Mouse (Mus musculus): ENCODE results near the gene Kcnj12. TPM values are rescaled to one million over a fixed set of nuclear protein-coding genes. Genes with fewer than 3 reads are reported as not detected.

Gene Kcnj12
- polyA plus RNA-seq, 1 experiment = 5.7 TPM

DNA sequence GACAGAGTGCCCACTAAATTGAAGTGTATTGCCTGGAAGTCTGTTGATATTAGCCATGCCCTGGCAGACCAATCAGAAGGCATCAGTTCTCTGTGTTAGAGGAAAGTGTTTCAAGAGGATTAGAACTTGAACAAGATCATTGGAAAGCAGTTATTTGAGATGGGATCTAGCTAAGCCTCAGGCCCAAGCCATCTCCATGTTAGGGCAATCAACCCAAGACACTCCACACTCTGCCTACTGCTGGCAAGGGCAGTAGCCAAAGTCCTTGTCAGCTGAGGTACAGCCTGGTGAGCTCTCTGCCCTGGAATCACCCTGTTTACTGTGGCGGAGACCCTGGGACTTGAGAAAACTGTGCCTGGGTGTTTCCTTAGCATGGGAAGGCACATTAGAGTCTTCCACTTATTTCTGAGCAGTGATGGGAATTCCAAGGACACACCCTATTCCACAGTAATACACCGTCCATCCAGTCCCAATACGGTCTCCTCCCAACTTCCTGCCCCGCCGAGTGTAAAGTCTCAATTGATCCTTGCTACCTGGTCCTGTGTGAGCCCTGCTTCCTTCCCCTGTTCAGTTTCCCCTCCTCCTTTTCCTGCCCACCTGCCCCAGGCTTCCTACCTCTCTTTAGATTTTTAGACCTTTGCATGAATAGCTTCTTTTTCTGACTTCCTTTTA, 52.4 kb downstream of the Kcnj12 start:
- H3K4me1 ChIP-seq (ENCODE audit: control insufficient read depth, insufficient read depth, low read length) = no peaks in the 10 kb centered on the region
- TF ChIP-seq POLR2A (IDR thresholded peaks at IDR 0.05; ENCODE audit: low read depth, low read length) (no peak), CTCF (conservative IDR thresholded peaks at IDR 0.05; ENCODE audit: insufficient read depth, insufficient read length, low read depth, low read length) (no peak)
- WGBS = 74% methylated on average over 5 of the region's 5 CpGs
- no peak overlapping the region for H3K4me3 ChIP-seq (ENCODE audit: insufficient read depth, low read depth, low read length)
- no peak overlapping the region for H3K27ac ChIP-seq (ENCODE audit: insufficient read depth, low read depth, low read length)
- no peaks in the 10 kb centered on the region for H3K36me3 ChIP-seq (ENCODE audit: control insufficient read depth, insufficient read depth, low read length)
- no peaks in the 10 kb centered on the region for H3K27me3 ChIP-seq (replicated peaks; ENCODE audit: control insufficient read depth, insufficient read depth, low read length)
- no peak for DNase-seq

- Histone ChIP-seq H3K4me3 (ENCODE audit: insufficient read depth, low read depth, low read length) (no peak overlapping the region), H3K27ac (ENCODE audit: insufficient read depth, low read depth, low read length) (no peak overlapping the region), H3K36me3 (ENCODE audit: control insufficient read depth, insufficient read depth, low read length) (no peaks in the 10 kb centered on the region), H3K27me3 (replicated peaks; ENCODE audit: control insufficient read depth, insufficient read depth, low read length) (no peaks in the 10 kb centered on the region), H3K4me1 (ENCODE audit: control insufficient read depth, insufficient read depth, low read length) (no peaks in the 10 kb centered on the region)
- TF ChIP-seq CTCF (conservative IDR thresholded peaks at IDR 0.05; ENCODE audit: insufficient read depth, insufficient read length, low read depth, low read length) = no peak
- TF ChIP-seq POLR2A (IDR thresholded peaks at IDR 0.05; ENCODE audit: low read depth, low read length) = no peak
- DNase-seq = no peak
- 70% methylated on average over 15 of the region's 15 CpGs for WGBS
Measured at GRCm38 (mm10) chr11:61075361-61076326, 53.3 kb downstream of the Kcnj12 start.

- H3K4me3 ChIP-seq (ENCODE audit: insufficient read depth, low read depth, low read length) = no peak overlapping the region
- no peaks in the 10 kb centered on the region for H3K36me3 ChIP-seq (ENCODE audit: control insufficient read depth, insufficient read depth, low read length)
- no peaks in the 10 kb centered on the region for H3K4me1 ChIP-seq (ENCODE audit: control insufficient read depth, insufficient read depth, low read length)
- 87% methylated on average over 2 of the region's 2 CpGs for WGBS
- no peak for DNase-seq
- TF ChIP-seq POLR2A (IDR thresholded peaks at IDR 0.05; ENCODE audit: low read depth, low read length) (no peak), CTCF (conservative IDR thresholded peaks at IDR 0.05; ENCODE audit: insufficient read depth, insufficient read length, low read depth, low read length) (no peak)
- H3K27ac ChIP-seq (ENCODE audit: insufficient read depth, low read depth, low read length) = no peak overlapping the region
- no peaks in the 10 kb centered on the region for H3K27me3 ChIP-seq (replicated peaks; ENCODE audit: control insufficient read depth, insufficient read depth, low read length)
Measured at GRCm38 (mm10) chr11:61081624-61082023, 59.3 kb downstream of the Kcnj12 start.

DNA sequence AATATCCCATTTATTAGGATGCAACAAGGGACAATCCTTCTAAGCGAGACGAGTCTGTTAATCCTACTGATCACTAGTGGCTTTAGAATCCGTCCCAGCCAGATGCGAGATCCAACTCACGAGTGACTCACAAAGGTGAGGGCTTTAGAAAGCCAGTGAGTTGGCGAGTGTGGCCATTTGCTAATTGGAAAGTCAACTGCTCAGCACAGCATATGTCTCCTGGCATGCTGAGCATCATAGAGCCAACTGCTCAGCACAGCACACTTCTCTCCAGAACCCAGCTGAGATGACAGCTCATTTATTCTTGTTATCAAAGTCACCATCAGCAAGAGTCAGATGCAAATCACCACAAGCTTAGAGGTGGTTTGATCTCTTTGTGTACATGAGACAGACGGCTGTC, 67.8 kb downstream of the Kcnj12 start:
- DNase-seq = no peak
- TF ChIP-seq POLR2A (IDR thresholded peaks at IDR 0.05; ENCODE audit: low read depth, low read length) (no peak), CTCF (conservative IDR thresholded peaks at IDR 0.05; ENCODE audit: insufficient read depth, insufficient read length, low read depth, low read length) (no peak)
- Histone ChIP-seq H3K4me3 (ENCODE audit: insufficient read depth, low read depth, low read length) (no peak overlapping the region), H3K4me1 (ENCODE audit: control insufficient read depth, insufficient read depth, low read length) (no peaks in the 10 kb centered on the region), H3K27me3 (replicated peaks; ENCODE audit: control insufficient read depth, insufficient read depth, low read length) (no peaks in the 10 kb centered on the region; the same call in 1 of the 2 replicates), H3K36me3 (ENCODE audit: control insufficient read depth, insufficient read depth, low read length) (no peaks in the 10 kb centered on the region), H3K27ac (ENCODE audit: insufficient read depth, low read depth, low read length) (no peak overlapping the region)
- WGBS = 85% methylated on average over 7 of the region's 7 CpGs

DNA sequence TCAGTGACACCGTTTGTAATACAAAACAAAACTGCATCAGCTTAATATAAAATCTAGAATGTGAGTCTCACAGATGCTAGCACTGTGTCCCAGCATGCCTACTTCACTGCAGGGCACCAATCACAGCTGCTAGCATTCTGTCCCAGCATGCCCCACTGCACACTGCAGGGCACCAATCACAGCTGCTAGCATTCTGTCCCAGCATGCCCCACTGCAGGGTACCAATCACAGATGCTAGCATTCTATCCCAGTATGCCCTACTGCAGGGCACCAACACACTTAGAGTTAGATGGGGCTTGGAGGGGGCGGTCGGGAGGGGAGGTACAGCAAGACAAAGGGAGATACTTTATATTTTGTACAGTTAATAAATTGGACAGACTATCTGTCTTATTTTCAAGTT, 68.8 kb downstream of the Kcnj12 start:
- no peaks in the 10 kb centered on the region; the same call in 1 of the 2 replicates for H3K27me3 ChIP-seq (replicated peaks; ENCODE audit: control insufficient read depth, insufficient read depth, low read length)
- WGBS = 68% methylated on average over 3 of the region's 3 CpGs
- H3K4me1 ChIP-seq (ENCODE audit: control insufficient read depth, insufficient read depth, low read length) = no peaks in the 10 kb centered on the region
- no peak overlapping the region for H3K4me3 ChIP-seq (ENCODE audit: insufficient read depth, low read depth, low read length)
- TF ChIP-seq POLR2A (IDR thresholded peaks at IDR 0.05; ENCODE audit: low read depth, low read length) = no peak
- no peak for TF ChIP-seq CTCF (conservative IDR thresholded peaks at IDR 0.05; ENCODE audit: insufficient read depth, insufficient read length, low read depth, low read length)
- no peak for DNase-seq
- no peak overlapping the region for H3K27ac ChIP-seq (ENCODE audit: insufficient read depth, low read depth, low read length)
- no peaks in the 10 kb centered on the region for H3K36me3 ChIP-seq (ENCODE audit: control insufficient read depth, insufficient read depth, low read length)

DNA sequence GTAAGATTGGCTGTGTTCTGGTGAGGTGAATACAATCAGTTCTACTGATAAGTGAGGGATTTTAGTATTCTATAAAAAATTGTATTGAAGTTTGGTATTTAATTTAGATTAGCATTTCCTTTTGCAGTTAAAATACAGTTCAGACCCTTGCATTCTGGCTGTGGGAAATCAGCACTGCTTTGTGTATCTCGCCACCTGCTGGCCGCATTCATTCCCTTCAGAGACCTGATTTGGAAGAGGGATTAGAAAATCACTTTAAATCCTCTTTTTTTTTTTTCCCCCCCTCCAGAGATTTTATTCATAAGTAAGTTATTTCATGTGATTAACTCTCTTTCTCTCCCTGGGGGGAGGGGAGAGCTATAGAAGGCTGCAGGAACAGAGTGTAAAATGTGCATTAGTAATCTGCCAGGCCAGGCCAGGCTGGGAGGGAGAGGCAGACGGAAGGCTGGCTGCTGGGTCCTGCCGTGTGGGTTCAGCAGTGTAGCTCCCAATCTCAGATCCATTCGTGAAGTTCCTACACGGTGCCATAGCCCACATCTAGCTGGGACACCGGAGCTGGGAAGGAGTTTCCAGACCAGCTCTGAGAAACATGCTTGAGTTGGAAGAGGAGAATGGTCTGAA, 69.4 kb downstream of the Kcnj12 start:
- TF ChIP-seq CTCF (conservative IDR thresholded peaks at IDR 0.05; ENCODE audit: insufficient read depth, insufficient read length, low read depth, low read length) (peak; percentile 83), POLR2A (IDR thresholded peaks at IDR 0.05; ENCODE audit: low read depth, low read length) (no peak)
- no peaks in the 10 kb centered on the region; the same call in 1 of the 2 replicates for H3K27me3 ChIP-seq (replicated peaks; ENCODE audit: control insufficient read depth, insufficient read depth, low read length)
- H3K36me3 ChIP-seq (ENCODE audit: control insufficient read depth, insufficient read depth, low read length) = no peaks in the 10 kb centered on the region
- 26% methylated on average over 7 of the region's 7 CpGs for WGBS
- H3K4me3 ChIP-seq (ENCODE audit: insufficient read depth, low read depth, low read length) = no peak overlapping the region
- H3K27ac ChIP-seq (ENCODE audit: insufficient read depth, low read depth, low read length) = no peak overlapping the region
- H3K4me1 ChIP-seq (ENCODE audit: control insufficient read depth, insufficient read depth, low read length) = no peaks in the 10 kb centered on the region
- DNase-seq = peak; percentile 77
